Mouse (Mus musculus): ENCODE results near the gene Tmem91. TPM values are rescaled to one million over a fixed set of nuclear protein-coding genes. Genes with fewer than 3 reads are reported as not detected.

Gene Tmem91
- polyA plus RNA-seq, 1 experiment: 0.18 TPM

DNA sequence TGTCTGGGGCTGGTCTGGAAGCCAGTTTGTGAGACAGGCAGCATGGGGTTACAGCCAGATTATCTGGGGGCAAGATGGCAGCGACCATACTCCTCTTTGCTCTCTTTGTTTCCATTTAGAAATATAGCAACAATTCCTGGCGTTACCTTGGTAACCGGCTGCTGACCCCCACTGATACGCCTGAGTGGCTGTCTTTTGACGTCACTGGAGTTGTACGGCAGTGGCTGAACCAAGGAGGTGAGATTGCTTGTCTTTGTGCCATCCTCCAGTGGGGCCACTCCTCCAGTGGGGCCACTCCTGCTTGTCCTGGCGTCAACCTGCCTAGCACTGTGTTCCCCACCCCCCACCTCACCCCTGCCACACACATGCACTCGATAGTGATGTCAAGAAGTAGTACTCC lies 19.1 kb upstream of the Tmem91 start:
- Histone ChIP-seq H3K27me3 (ENCODE audit: control insufficient read depth, insufficient read depth, insufficient read length) (no peaks in the 10 kb centered on the region), H3K36me3 (ENCODE audit: control insufficient read depth, insufficient read depth) (peaks cover 37% of the 10 kb centered on the region)
- TF ChIP-seq CTCF (IDR thresholded peaks at IDR 0.05; ENCODE audit: control insufficient read depth, insufficient read depth, insufficient read length) (no peak), USF1 (IDR thresholded peaks at IDR 0.05; ENCODE audit: low read depth) (no peak), MAX (IDR thresholded peaks at IDR 0.05) (no peak), MYOG (IDR thresholded peaks at IDR 0.05; ENCODE audit: control insufficient read depth, extremely low read depth, insufficient read length) (no peak), CEBPB (IDR thresholded peaks at IDR 0.05; ENCODE audit: low read depth) (no peak), MYOD1 (IDR thresholded peaks at IDR 0.05; ENCODE audit: control insufficient read depth, insufficient read length, low read depth) (no peak), FOSL1 (IDR thresholded peaks at IDR 0.05; ENCODE audit: insufficient read depth, low read length, poor library complexity, severe bottlenecking) (no peak)

DNA sequence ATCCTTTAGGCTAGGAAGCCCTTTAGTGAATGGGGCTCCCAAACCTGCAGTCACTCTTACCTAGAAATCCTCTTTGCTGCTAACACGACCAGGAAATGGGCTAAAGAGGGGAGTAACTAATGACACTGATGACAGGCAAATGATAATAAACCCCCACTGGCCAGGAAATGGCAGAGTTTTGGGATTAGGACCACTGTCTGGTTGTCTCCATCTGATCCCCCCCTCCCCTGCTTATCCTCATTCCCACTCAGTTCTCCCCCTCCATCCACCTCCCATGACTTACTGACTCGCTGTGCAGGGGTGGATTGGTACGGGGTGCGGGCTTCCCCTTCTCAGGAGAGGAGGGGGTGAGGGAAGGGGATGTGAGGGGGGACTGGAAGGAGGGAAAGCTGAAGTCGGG lies 15.1 kb upstream of the Tmem91 start:
- no peak for TF ChIP-seq MYOD1 (IDR thresholded peaks at IDR 0.05; ENCODE audit: control insufficient read depth, insufficient read length, low read depth)
- no peak for TF ChIP-seq MYOG (IDR thresholded peaks at IDR 0.05; ENCODE audit: control insufficient read depth, extremely low read depth, insufficient read length)
- TF ChIP-seq CTCF (IDR thresholded peaks at IDR 0.05; ENCODE audit: control insufficient read depth, insufficient read depth, insufficient read length): no peak
- no peak for TF ChIP-seq MAX (IDR thresholded peaks at IDR 0.05)
- TF ChIP-seq CEBPB (IDR thresholded peaks at IDR 0.05; ENCODE audit: low read depth): no peak
- no peak for TF ChIP-seq FOSL1 (IDR thresholded peaks at IDR 0.05; ENCODE audit: insufficient read depth, low read length, poor library complexity, severe bottlenecking)
- TF ChIP-seq USF1 (IDR thresholded peaks at IDR 0.05; ENCODE audit: low read depth): no peak
- Histone ChIP-seq H3K36me3 (ENCODE audit: control insufficient read depth, insufficient read depth) (peaks cover 15% of the 10 kb centered on the region), H3K79me3 (ENCODE audit: low read depth) (peaks cover 8% of the 10 kb centered on the region), H3K4me3 (ENCODE audit: insufficient read depth, poor library complexity, severe bottlenecking) (no peak overlapping the region), H3ac (ENCODE audit: control insufficient read depth, insufficient read length, low read depth) (no peak overlapping the region), H3K79me2 (ENCODE audit: control insufficient read depth, insufficient read depth) (peaks cover 35% of the 10 kb centered on the region), H3K27me3 (ENCODE audit: control insufficient read depth, insufficient read depth, insufficient read length) (no peaks in the 10 kb centered on the region)

More for the DNA sequence above, 19.1 kb upstream of the Tmem91 start:
- Histone ChIP-seq H3K4me3 (ENCODE audit: insufficient read depth, poor library complexity, severe bottlenecking) (no peak overlapping the region), H3K79me3 (ENCODE audit: low read depth) (peaks cover 5% of the 10 kb centered on the region), H3K79me2 (ENCODE audit: control insufficient read depth, insufficient read depth) (peaks cover 20% of the 10 kb centered on the region), H3ac (ENCODE audit: control insufficient read depth, insufficient read length, low read depth) (no peak overlapping the region)

DNA sequence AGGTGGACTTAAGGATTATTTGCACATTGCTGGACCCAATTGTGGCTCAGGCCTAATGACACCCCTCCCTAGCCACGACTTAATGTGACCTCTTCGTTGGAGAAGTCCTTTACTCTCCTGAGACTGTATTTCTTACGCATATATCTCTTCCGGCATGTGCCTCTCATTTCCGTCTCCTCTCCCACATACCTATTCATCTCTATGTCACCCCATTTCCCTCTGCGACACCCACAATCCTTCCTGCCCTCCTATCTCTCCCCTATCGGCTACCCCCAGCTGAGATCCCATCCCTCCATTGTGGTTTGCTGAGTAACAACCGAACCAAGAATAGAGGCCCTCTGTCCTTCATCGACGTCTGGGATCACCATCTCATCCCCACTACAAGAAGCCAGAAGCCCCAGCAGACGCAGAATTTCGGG lies 14.6 kb upstream of the Tmem91 start:
- Histone ChIP-seq H3K27me3 (ENCODE audit: control insufficient read depth, insufficient read depth, insufficient read length) (no peaks in the 10 kb centered on the region), H3K4me3 (ENCODE audit: insufficient read depth, poor library complexity, severe bottlenecking) (peak overlapping the region; percentile 63), H3K79me3 (ENCODE audit: low read depth) (peaks cover 8% of the 10 kb centered on the region), H3K79me2 (ENCODE audit: control insufficient read depth, insufficient read depth) (peaks cover 35% of the 10 kb centered on the region), H3K36me3 (ENCODE audit: control insufficient read depth, insufficient read depth) (peaks cover 11% of the 10 kb centered on the region), H3ac (ENCODE audit: control insufficient read depth, insufficient read length, low read depth) (no peak overlapping the region)
- TF ChIP-seq USF1 (IDR thresholded peaks at IDR 0.05; ENCODE audit: low read depth) (no peak), MYOG (IDR thresholded peaks at IDR 0.05; ENCODE audit: control insufficient read depth, extremely low read depth, insufficient read length) (no peak), MAX (IDR thresholded peaks at IDR 0.05) (no peak), MYOD1 (IDR thresholded peaks at IDR 0.05; ENCODE audit: control insufficient read depth, insufficient read length, low read depth) (no peak), FOSL1 (IDR thresholded peaks at IDR 0.05; ENCODE audit: insufficient read depth, low read length, poor library complexity, severe bottlenecking) (no peak), CEBPB (IDR thresholded peaks at IDR 0.05; ENCODE audit: low read depth) (no peak), CTCF (IDR thresholded peaks at IDR 0.05; ENCODE audit: control insufficient read depth, insufficient read depth, insufficient read length) (no peak)

DNA sequence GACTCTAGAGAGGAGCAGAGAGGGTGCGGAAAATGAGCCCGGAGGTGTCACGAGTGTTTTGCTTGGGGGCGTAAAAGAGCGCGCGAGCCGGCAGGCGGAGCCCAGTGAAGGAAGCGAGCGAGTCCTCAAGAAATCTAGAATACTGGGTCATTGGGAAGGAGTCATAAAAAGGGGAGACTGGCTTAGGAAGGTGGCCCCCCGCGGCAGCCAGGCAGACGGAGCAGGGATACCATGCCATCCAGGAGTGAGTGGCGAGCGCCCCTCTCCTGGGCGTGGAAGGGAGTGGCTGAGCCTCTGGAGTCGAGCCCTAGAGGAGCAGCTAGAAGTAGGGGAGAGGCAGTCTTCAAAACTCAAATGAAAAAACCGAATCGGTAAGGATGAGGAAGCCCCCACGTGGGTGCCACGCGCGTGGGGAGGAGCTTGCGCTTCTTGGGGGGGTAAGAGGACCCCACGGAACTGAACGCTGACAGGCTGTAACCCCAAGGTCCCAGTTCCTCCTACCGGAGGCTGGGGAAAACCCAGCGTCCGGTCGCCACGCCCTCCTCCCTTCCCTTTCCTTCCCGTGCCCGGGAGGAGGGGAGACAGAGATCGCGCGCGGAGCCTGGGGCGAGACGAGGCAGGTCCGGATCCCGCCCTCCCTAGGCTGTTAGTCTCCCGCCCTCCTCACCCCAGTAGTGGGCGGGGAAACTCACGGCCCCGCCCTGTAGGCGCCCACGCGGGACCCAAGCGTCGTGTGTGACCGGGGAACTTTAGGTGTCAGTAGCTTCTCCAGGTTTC lies 14.0 kb upstream of the Tmem91 start:
- Histone ChIP-seq H3K79me3 (ENCODE audit: low read depth) (peaks cover 8% of the 10 kb centered on the region), H3ac (ENCODE audit: control insufficient read depth, insufficient read length, low read depth) (peak overlapping the region; percentile 94), H3K4me3 (ENCODE audit: insufficient read depth, poor library complexity, severe bottlenecking) (peak overlapping the region; percentile 63), H3K36me3 (ENCODE audit: control insufficient read depth, insufficient read depth) (peaks cover 9% of the 10 kb centered on the region), H3K79me2 (ENCODE audit: control insufficient read depth, insufficient read depth) (peaks cover 35% of the 10 kb centered on the region), H3K27me3 (ENCODE audit: control insufficient read depth, insufficient read depth, insufficient read length) (no peaks in the 10 kb centered on the region)
- no peak for TF ChIP-seq USF1 (IDR thresholded peaks at IDR 0.05; ENCODE audit: low read depth)
- TF ChIP-seq MYOG (IDR thresholded peaks at IDR 0.05; ENCODE audit: control insufficient read depth, extremely low read depth, insufficient read length): no peak
- no peak for TF ChIP-seq FOSL1 (IDR thresholded peaks at IDR 0.05; ENCODE audit: insufficient read depth, low read length, poor library complexity, severe bottlenecking)
- no peak for TF ChIP-seq CTCF (IDR thresholded peaks at IDR 0.05; ENCODE audit: control insufficient read depth, insufficient read depth, insufficient read length)
- no peak for TF ChIP-seq CEBPB (IDR thresholded peaks at IDR 0.05; ENCODE audit: low read depth)
- no peak for TF ChIP-seq MYOD1 (IDR thresholded peaks at IDR 0.05; ENCODE audit: control insufficient read depth, insufficient read length, low read depth)
- TF ChIP-seq MAX (IDR thresholded peaks at IDR 0.05): no peak

DNA sequence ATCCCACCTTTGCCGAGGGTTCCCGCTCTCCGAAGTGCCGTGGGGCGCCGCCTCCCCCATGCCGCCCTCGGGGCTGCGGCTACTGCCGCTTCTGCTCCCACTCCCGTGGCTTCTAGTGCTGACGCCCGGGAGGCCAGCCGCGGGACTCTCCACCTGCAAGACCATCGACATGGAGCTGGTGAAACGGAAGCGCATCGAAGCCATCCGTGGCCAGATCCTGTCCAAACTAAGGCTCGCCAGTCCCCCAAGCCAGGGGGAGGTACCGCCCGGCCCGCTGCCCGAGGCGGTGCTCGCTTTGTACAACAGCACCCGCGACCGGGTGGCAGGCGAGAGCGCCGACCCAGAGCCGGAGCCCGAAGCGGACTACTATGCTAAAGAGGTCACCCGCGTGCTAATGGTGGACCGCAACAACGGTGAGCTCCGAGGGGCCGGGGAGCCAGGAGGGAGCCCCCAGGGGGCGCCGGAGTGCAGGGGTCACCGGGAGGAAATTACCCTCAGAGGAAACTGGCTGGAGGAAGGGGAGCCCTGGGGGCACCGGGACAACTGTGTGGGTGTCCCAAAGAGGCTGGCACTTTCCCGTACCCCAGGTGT lies 12.9 kb upstream of the Tmem91 start:
- Histone ChIP-seq H3K36me3 (ENCODE audit: control insufficient read depth, insufficient read depth) (peaks cover 5% of the 10 kb centered on the region), H3K27me3 (ENCODE audit: control insufficient read depth, insufficient read depth, insufficient read length) (no peaks in the 10 kb centered on the region), H3K4me3 (ENCODE audit: insufficient read depth, poor library complexity, severe bottlenecking) (peak overlapping the region; percentile 63), H3K79me2 (ENCODE audit: control insufficient read depth, insufficient read depth) (peaks cover 35% of the 10 kb centered on the region), H3ac (ENCODE audit: control insufficient read depth, insufficient read length, low read depth) (peak overlapping the region; percentile 94), H3K79me3 (ENCODE audit: low read depth) (peaks cover 8% of the 10 kb centered on the region)
- TF ChIP-seq CEBPB (IDR thresholded peaks at IDR 0.05; ENCODE audit: low read depth) (no peak), MYOD1 (IDR thresholded peaks at IDR 0.05; ENCODE audit: control insufficient read depth, insufficient read length, low read depth) (no peak), FOSL1 (IDR thresholded peaks at IDR 0.05; ENCODE audit: insufficient read depth, low read length, poor library complexity, severe bottlenecking) (no peak), USF1 (IDR thresholded peaks at IDR 0.05; ENCODE audit: low read depth) (no peak), MAX (IDR thresholded peaks at IDR 0.05) (no peak), MYOG (IDR thresholded peaks at IDR 0.05; ENCODE audit: control insufficient read depth, extremely low read depth, insufficient read length) (no peak), CTCF (IDR thresholded peaks at IDR 0.05; ENCODE audit: control insufficient read depth, insufficient read depth, insufficient read length) (no peak)
